Mouse (Mus musculus): ENCODE data around the gene Ajuba.
"Not testable (repeated sequence)": the region's sequence is repeated elsewhere in the genome, so short reads cannot be mapped to it uniquely, and the experiment has no call there.

DNA sequence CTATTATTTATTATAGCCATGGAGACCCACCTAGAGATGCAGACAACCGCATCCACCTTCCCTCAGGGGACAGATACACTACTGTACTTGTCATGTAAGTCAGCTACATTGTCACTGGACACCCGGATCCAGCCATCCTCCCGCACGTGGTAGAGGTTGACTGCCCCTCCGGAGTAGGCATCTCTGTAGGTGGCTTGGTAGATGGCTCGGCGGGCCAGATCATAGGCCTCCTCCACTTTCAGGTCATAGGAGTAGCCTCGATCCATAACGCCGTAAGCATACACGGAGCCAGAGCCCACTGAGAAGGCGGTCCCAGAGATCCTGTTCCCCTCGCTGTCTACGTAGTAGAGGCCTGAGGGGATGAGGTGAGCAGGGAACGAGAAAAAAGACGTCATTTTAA is 36.8 kb upstream of the Ajuba start:
- not testable (repeated sequence) for TF ChIP-seq CTCF (IDR thresholded peaks at IDR 0.05); EP300 (IDR thresholded peaks at IDR 0.05; ENCODE audit: insufficient read depth, low read depth, low read length)
